Mouse (Mus musculus): ENCODE results near the gene Slc25a39. TPM values are rescaled to one million over a fixed set of nuclear protein-coding genes. Genes with fewer than 3 reads are reported as not detected.
A peak's percentile ranks its signal among the peaks of the same experiment; 100 is the strongest.

Slc25a39 gene
- total and polyA plus RNA-seq, 3 experiments = 183 to 325 TPM; not detected in 1

DNA sequence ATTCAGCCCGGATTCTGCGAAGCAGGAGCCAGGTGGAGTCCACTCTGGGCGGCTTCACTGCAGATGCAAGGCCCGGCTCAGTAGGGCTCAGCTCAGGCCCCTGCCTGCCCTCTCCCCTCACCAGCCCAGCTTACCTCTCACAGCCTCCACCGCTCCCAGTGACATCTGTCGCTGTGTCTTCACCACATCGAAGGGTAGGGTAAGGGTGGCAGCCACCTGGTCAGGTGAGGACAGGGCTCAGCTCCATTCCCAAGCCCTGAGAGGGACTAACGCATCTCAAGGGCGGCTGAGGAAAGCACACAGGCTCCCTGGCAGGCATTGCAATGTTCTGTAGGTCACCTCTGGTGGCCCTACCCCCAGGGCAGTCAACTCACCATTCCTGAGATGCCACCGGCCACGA is 4.1 kb downstream of the Slc25a39 start:
- Histone ChIP-seq H3K4me1 (ENCODE audit: control insufficient read depth in 1 of 2, insufficient read depth in 2 of 2, low read length in 2 of 2) (peaks cover 0 to 5% of the 10 kb centered on the region in 2 experiments; a peak in 3 of 4 replicates), H3K9ac (ENCODE audit: control insufficient read depth, low read depth, low read length, poor library complexity, severe bottlenecking) (no peak overlapping the region), H3K36me3 (ENCODE audit: control insufficient read depth in 1 of 2, insufficient read depth in 2 of 2, low read length in 2 of 2) (peaks cover 0 to 5% of the 10 kb centered on the region in 2 experiments; a peak in 2 of 4 replicates), H3K4me3 (ENCODE audit: control insufficient read depth in 1 of 2, insufficient read depth in 1 of 2, low read depth in 2 of 2, low read length in 2 of 2) (no peak overlapping the region), H3K27me3 (ENCODE audit: control insufficient read depth in 1 of 2, insufficient read depth in 2 of 2, low read length in 2 of 2) (no peaks in the 10 kb centered on the region), H3K27ac (ENCODE audit: control insufficient read depth, low read depth, low read length) (no peak overlapping the region), H3K79me2 (ENCODE audit: control insufficient read depth, insufficient read depth, low read length, poor library complexity) (peaks cover 19% of the 10 kb centered on the region), H3K9me3 (replicated peaks; ENCODE audit: insufficient read depth, low read length) (no peaks in the 10 kb centered on the region)
- no peak for TF ChIP-seq EP300 (IDR thresholded peaks at IDR 0.05; ENCODE audit: low read depth in 1 of 2, low read length in 2 of 2)
- no peak for TF ChIP-seq POLR2A (IDR thresholded peaks at IDR 0.05; ENCODE audit: control insufficient read depth in 1 of 2, insufficient read depth in 1 of 2, low read depth in 1 of 2, low read length in 2 of 2, poor library complexity in 1 of 2)
- TF ChIP-seq CTCF (IDR thresholded peaks at IDR 0.05 in 2 of 3, conservative IDR thresholded peaks at IDR 0.05 in 1 of 3; ENCODE audit: control insufficient read depth in 1 of 3, insufficient read depth in 1 of 3, low read depth in 2 of 3, low read length in 3 of 3, poor library complexity in 1 of 3, severe bottlenecking in 1 of 3) = no peak
- no peak for TF ChIP-seq USF2 (IDR thresholded peaks at IDR 0.05; ENCODE audit: borderline replicate concordance in 1 of 2, insufficient read depth in 1 of 2, low read depth in 1 of 2, low read length in 2 of 2)
- no peak for TF ChIP-seq POLR2AphosphoS2 (IDR thresholded peaks at IDR 0.05; ENCODE audit: low read length)
- no peak for TF ChIP-seq MYB (IDR thresholded peaks at IDR 0.05; ENCODE audit: low read depth, low read length)
- no peak for TF ChIP-seq CHD2 (IDR thresholded peaks at IDR 0.05; ENCODE audit: low read length)
- TF ChIP-seq TAL1 (IDR thresholded peaks at IDR 0.05; ENCODE audit: low read length) = no peak
- no peak for TF ChIP-seq MYC (IDR thresholded peaks at IDR 0.05; ENCODE audit: low read depth, low read length)
- no peak for TF ChIP-seq NRF1 (IDR thresholded peaks at IDR 0.05; ENCODE audit: insufficient read depth, low read depth, low read length, poor library complexity, severe bottlenecking)
- DNase-seq (ENCODE audit: low read depth, low spot score) = no peak

- DNase-seq (ENCODE audit: low read depth, low spot score) = no peak
- no peaks in the 10 kb centered on the region for H3K27me3 ChIP-seq (ENCODE audit: control insufficient read depth in 1 of 2, insufficient read depth in 2 of 2, low read length in 2 of 2)
- no peak overlapping the region for H3K27ac ChIP-seq (ENCODE audit: control insufficient read depth, low read depth, low read length)
- peaks cover 0 to 5% of the 10 kb centered on the region in 2 experiments; a peak in 2 of 4 replicates for H3K36me3 ChIP-seq (ENCODE audit: control insufficient read depth in 1 of 2, insufficient read depth in 2 of 2, low read length in 2 of 2)
- peaks cover 11% of the 10 kb centered on the region for H3K79me2 ChIP-seq (ENCODE audit: control insufficient read depth, insufficient read depth, low read length, poor library complexity)
- H3K4me1 ChIP-seq (ENCODE audit: control insufficient read depth in 1 of 2, insufficient read depth in 2 of 2, low read length in 2 of 2) = peaks cover 0 to 5% of the 10 kb centered on the region in 2 experiments; a peak in 3 of 4 replicates
- H3K9ac ChIP-seq (ENCODE audit: control insufficient read depth, low read depth, low read length, poor library complexity, severe bottlenecking) = no peak overlapping the region
- TF ChIP-seq USF2 (IDR thresholded peaks at IDR 0.05; ENCODE audit: borderline replicate concordance in 1 of 2, insufficient read depth in 1 of 2, low read depth in 1 of 2, low read length in 2 of 2) (no peak), NELFE (IDR thresholded peaks at IDR 0.05; ENCODE audit: low read depth, low read length) (no peak), TBP (IDR thresholded peaks at IDR 0.05; ENCODE audit: low read depth, low read length) (no peak), POLR2A (IDR thresholded peaks at IDR 0.05; ENCODE audit: control insufficient read depth in 1 of 2, insufficient read depth in 1 of 2, low read depth in 1 of 2, low read length in 2 of 2, poor library complexity in 1 of 2) (peak in 1 of 2 experiments; percentile 33; a peak in 1 of 4 replicates), E2F4 (IDR thresholded peaks at IDR 0.05; ENCODE audit: borderline replicate concordance, low read depth, low read length) (no peak), KAT2A (conservative IDR thresholded peaks at IDR 0.05; ENCODE audit: low read depth, low read length) (no peak), SIN3A (IDR thresholded peaks at IDR 0.05; ENCODE audit: low read length) (no peak), MAX (IDR thresholded peaks at IDR 0.05; ENCODE audit: low read length) (no peak), MEF2A (IDR thresholded peaks at IDR 0.05; ENCODE audit: extremely low read depth, insufficient replicate concordance, low read depth, low read length, poor library complexity, severe bottlenecking) (no peak), ZMIZ1 (IDR thresholded peaks at IDR 0.05; ENCODE audit: low read depth, low read length) (no peak), POLR2AphosphoS2 (IDR thresholded peaks at IDR 0.05; ENCODE audit: low read length) (peak; percentile 59), ZKSCAN1 (IDR thresholded peaks at IDR 0.05; ENCODE audit: low read depth, low read length) (no peak), CTCF (IDR thresholded peaks at IDR 0.05 in 2 of 3, conservative IDR thresholded peaks at IDR 0.05 in 1 of 3; ENCODE audit: control insufficient read depth in 1 of 3, insufficient read depth in 1 of 3, low read depth in 2 of 3, low read length in 3 of 3, poor library complexity in 1 of 3, severe bottlenecking in 1 of 3) (no peak), MXI1 (IDR thresholded peaks at IDR 0.05; ENCODE audit: low read depth, low read length) (no peak)
- no peak overlapping the region for H3K4me3 ChIP-seq (ENCODE audit: control insufficient read depth in 1 of 2, insufficient read depth in 1 of 2, low read depth in 2 of 2, low read length in 2 of 2)
- H3K9me3 ChIP-seq (replicated peaks; ENCODE audit: insufficient read depth, low read length) = no peaks in the 10 kb centered on the region
These were observed 5.7 kb downstream of the Slc25a39 start for GRCm38 (mm10) chr11:102401898-102402500.

Data from MEL (cell line).